Mouse (Mus musculus): ENCODE data around the gene H1fx. TPM values are rescaled to one million over a fixed set of nuclear protein-coding genes. Genes with fewer than 3 reads are reported as not detected.
"Not testable (repeated sequence)": the region's sequence is repeated elsewhere in the genome, so short reads cannot be mapped to it uniquely, and the experiment has no call there.

Gene H1fx
- polyA plus RNA-seq (2016; fragmentation: Nextera tagmentation; extraction: Ambion mirVana), result 40.2 and 46.3 TPM in 2 replicates

- H3K4me1 ChIP-seq, result peaks cover 24% of the 10 kb centered on the region
- no peaks in the 10 kb centered on the region for H3K27me3 ChIP-seq (ENCODE audit: low read depth, poor library complexity, severe bottlenecking)
- peak within 1 kb of the TSS; percentile 98 for H3K4me3 ChIP-seq
- peaks cover 42% of the 10 kb centered on the region for H3K36me3 ChIP-seq
- no peaks in the 10 kb centered on the region for H3K9me3 ChIP-seq (replicated peaks)
- DNase-seq (ENCODE audit: low spot score), result peak; percentile 91
- WGBS, result under 1% methylated on average over 52 of the region's 55 CpGs
- H3K27ac ChIP-seq, result peak within 1 kb of the TSS; percentile 99
Measured at GRCm38 (mm10) chr6:87981547-87982256, at the start of gene H1fx. TSS of gene H1fx (minus strand) at chr6:87981637.

- Histone ChIP-seq H3K4me1 (no peaks in the 10 kb centered on the region), H3K27me3 (ENCODE audit: low read depth, poor library complexity, severe bottlenecking) (no peaks in the 10 kb centered on the region), H3K36me3 (peaks cover 60% of the 10 kb centered on the region), H3K9me3 (replicated peaks) (no peaks in the 10 kb centered on the region), H3K4me3 (no peak overlapping the region), H3K27ac (no peak overlapping the region)
- WGBS, result 95% methylated on average over 2 of the region's 2 CpGs
- DNase-seq (ENCODE audit: low spot score), result no peak
Measured at GRCm38 (mm10) chr6:88030432-88030831, 49.0 kb upstream of the H1fx start.

GRCm38 (mm10) chr6:88027390-88027789 lies 46.0 kb upstream of the H1fx start:
- Histone ChIP-seq H3K36me3 (peaks cover 72% of the 10 kb centered on the region), H3K9me3 (replicated peaks) (no peaks in the 10 kb centered on the region), H3K4me3 (no peak overlapping the region), H3K27me3 (ENCODE audit: low read depth, poor library complexity, severe bottlenecking) (no peaks in the 10 kb centered on the region), H3K4me1 (no peaks in the 10 kb centered on the region), H3K27ac (no peak overlapping the region)
- 81% methylated on average over 5 of the region's 5 CpGs for WGBS
- no peak for DNase-seq (ENCODE audit: low spot score)

- 94% methylated on average over 10 of the region's 10 CpGs for WGBS
- DNase-seq (ENCODE audit: low spot score), result no peak
- Histone ChIP-seq H3K27ac (no peak overlapping the region), H3K36me3 (peaks cover 45% of the 10 kb centered on the region), H3K27me3 (ENCODE audit: low read depth, poor library complexity, severe bottlenecking) (no peaks in the 10 kb centered on the region), H3K4me1 (0 out of 2 replicates have a peak, but pooled peaks cover 3% of the 10 kb centered on the region), H3K4me3 (no peak overlapping the region), H3K9me3 (replicated peaks) (no peaks in the 10 kb centered on the region)
Measured at GRCm38 (mm10) chr6:88023316-88023890, 42.0 kb upstream of the H1fx start.

- Histone ChIP-seq H3K27ac (no peak overlapping the region), H3K9me3 (replicated peaks) (no peaks in the 10 kb centered on the region), H3K27me3 (ENCODE audit: low read depth, poor library complexity, severe bottlenecking) (no peaks in the 10 kb centered on the region), H3K36me3 (peaks cover 37% of the 10 kb centered on the region), H3K4me1 (0 out of 2 replicates have a peak, but pooled peaks cover 9% of the 10 kb centered on the region), H3K4me3 (no peak overlapping the region)
- no peak for DNase-seq (ENCODE audit: low spot score)
- WGBS, result 77% methylated on average over 2 of the region's 2 CpGs
Measured at GRCm38 (mm10) chr6:88019154-88019553, 37.7 kb upstream of the H1fx start.

- Histone ChIP-seq H3K27ac (no peak overlapping the region), H3K36me3 (peaks cover 37% of the 10 kb centered on the region), H3K27me3 (ENCODE audit: low read depth, poor library complexity, severe bottlenecking) (no peaks in the 10 kb centered on the region), H3K4me1 (0 out of 2 replicates have a peak, but pooled peaks cover 9% of the 10 kb centered on the region), H3K9me3 (replicated peaks) (no peaks in the 10 kb centered on the region), H3K4me3 (no peak overlapping the region)
- DNase-seq (ENCODE audit: low spot score), result no peak
- 67% methylated on average over 4 of the region's 4 CpGs for WGBS
Measured at GRCm38 (mm10) chr6:88017821-88018220, 36.4 kb upstream of the H1fx start.

- Histone ChIP-seq H3K36me3 (peaks cover 51% of the 10 kb centered on the region), H3K27me3 (ENCODE audit: low read depth, poor library complexity, severe bottlenecking) (no peaks in the 10 kb centered on the region), H3K27ac (no peak overlapping the region), H3K9me3 (replicated peaks) (no peaks in the 10 kb centered on the region), H3K4me3 (no peak overlapping the region), H3K4me1 (0 out of 2 replicates have a peak, but pooled peaks cover 9% of the 10 kb centered on the region)
- 83% methylated on average over 2 of the region's 2 CpGs for WGBS
- no peak for DNase-seq (ENCODE audit: low spot score)
Measured at GRCm38 (mm10) chr6:88015797-88016196, 34.4 kb upstream of the H1fx start.

GRCm38 (mm10) chr6:88013456-88013855 lies 32.0 kb upstream of the H1fx start:
- Histone ChIP-seq H3K4me3 (no peak overlapping the region), H3K4me1 (0 out of 2 replicates have a peak, but pooled peaks cover 5% of the 10 kb centered on the region), H3K27me3 (ENCODE audit: low read depth, poor library complexity, severe bottlenecking) (no peaks in the 10 kb centered on the region), H3K9me3 (replicated peaks) (no peaks in the 10 kb centered on the region), H3K36me3 (peaks cover 74% of the 10 kb centered on the region), H3K27ac (no peak overlapping the region)
- DNase-seq (ENCODE audit: low spot score), result no peak
- WGBS, result 87% methylated on average over 4 of the region's 4 CpGs

- 80% methylated on average over 2 of the region's 2 CpGs for WGBS
- Histone ChIP-seq H3K4me1 (0 out of 2 replicates have a peak, but pooled peaks cover 2% of the 10 kb centered on the region), H3K27me3 (ENCODE audit: low read depth, poor library complexity, severe bottlenecking) (no peaks in the 10 kb centered on the region), H3K27ac (no peak overlapping the region), H3K4me3 (no peak overlapping the region), H3K9me3 (replicated peaks) (no peaks in the 10 kb centered on the region), H3K36me3 (peaks cover 76% of the 10 kb centered on the region)
- no peak for DNase-seq (ENCODE audit: low spot score)
Measured at GRCm38 (mm10) chr6:88012601-88013000, 31.2 kb upstream of the H1fx start.

GRCm38 (mm10) chr6:88011106-88011505 lies 29.7 kb upstream of the H1fx start:
- not testable (repeated sequence) for H3K27ac ChIP-seq; H3K9me3 ChIP-seq (replicated peaks); H3K27me3 ChIP-seq (ENCODE audit: low read depth, poor library complexity, severe bottlenecking); H3K4me3 ChIP-seq; DNase-seq (ENCODE audit: low spot score); H3K4me1 ChIP-seq
- peaks cover 83% of the 10 kb centered on the region for H3K36me3 ChIP-seq
- 89% methylated on average over 1 of the region's 1 CpGs for WGBS

- Histone ChIP-seq H3K36me3 (peaks cover 90% of the 10 kb centered on the region), H3K9me3 (replicated peaks) (no peaks in the 10 kb centered on the region), H3K4me3 (no peak overlapping the region), H3K4me1 (no peaks in the 10 kb centered on the region), H3K27ac (no peak overlapping the region), H3K27me3 (ENCODE audit: low read depth, poor library complexity, severe bottlenecking) (no peaks in the 10 kb centered on the region)
- no peak for DNase-seq (ENCODE audit: low spot score)
- 91% methylated on average over 4 of the region's 4 CpGs for WGBS
Measured at GRCm38 (mm10) chr6:88009209-88009608, 27.8 kb upstream of the H1fx start.

- not testable (repeated sequence) for DNase-seq (ENCODE audit: low spot score); H3K27ac ChIP-seq; H3K9me3 ChIP-seq (replicated peaks); H3K4me1 ChIP-seq; H3K4me3 ChIP-seq; H3K27me3 ChIP-seq (ENCODE audit: low read depth, poor library complexity, severe bottlenecking)
- 91% methylated on average over 14 of the region's 14 CpGs for WGBS
- peaks cover 93% of the 10 kb centered on the region for H3K36me3 ChIP-seq
Measured at GRCm38 (mm10) chr6:88004773-88005172, 23.3 kb upstream of the H1fx start.

- 91% methylated on average over 4 of the region's 4 CpGs for WGBS
- no peak for DNase-seq (ENCODE audit: low spot score)
- Histone ChIP-seq H3K4me3 (no peak overlapping the region), H3K36me3 (peaks cover 91% of the 10 kb centered on the region), H3K27me3 (ENCODE audit: low read depth, poor library complexity, severe bottlenecking) (no peaks in the 10 kb centered on the region), H3K27ac (no peak overlapping the region), H3K4me1 (peaks cover 3% of the 10 kb centered on the region; the same call in 1 of the 2 replicates), H3K9me3 (replicated peaks) (no peaks in the 10 kb centered on the region)
Measured at GRCm38 (mm10) chr6:88003439-88003838, 22.0 kb upstream of the H1fx start.
